Comparison of ENCODE assay signal across 8 mouse cellular contexts in genomic region chr19:3436840-3437239, GRCm38 (mm10). TPM values are rescaled to one million over a fixed set of nuclear protein-coding genes. Genes with fewer than 3 reads are reported as not detected.
A peak's percentile ranks its signal among the peaks of the same experiment; 100 is the strongest.
DNase-seq lines count a peak whose midpoint lies in the region; ATAC-seq lines count a peak whose summit lies in the region.

No protein-coding gene starts in this region.

- DNase-seq in embryo, embryonic 10 days (ENCODE audit: low spot score): peak; percentile 34
- no peak for DNase-seq in embryo, embryonic 9.5 days (ENCODE audit: extremely low spot score)
- peak; percentile 38 for DNase-seq in neural tube, embryonic 10.5 days (ENCODE audit: extremely low spot score, low spot score)
- peak; percentile 27 for DNase-seq in kidney, postnatal 14 days
- no peak for DNase-seq in frontal cortex, postnatal 25 days (ENCODE audit: low spot score in 2 of 2)
- DNase-seq in right cerebral cortex, postnatal 36 days (ENCODE audit: low spot score in 2 of 2): no peak

- H3K27ac ChIP-seq in neural tube, embryonic 15.5 days (replicated peaks): no peak overlapping the region

- WGBS in neural tube, embryonic 15.5 days: 56% methylated on average over 9 of the region's 9 CpGs

- peaks cover 13% of the 10 kb centered on the region for H3K4me1 ChIP-seq in neural tube, embryonic 15.5 days

- H3K27me3 ChIP-seq in neural tube, embryonic 15.5 days (replicated peaks): 0 out of 2 replicates have a peak, but pooled peaks cover 2% of the 10 kb centered on the region

- H3K9ac ChIP-seq in neural tube, embryonic 15.5 days (replicated peaks): no peak overlapping the region

- no peak overlapping the region for H3K4me2 ChIP-seq in neural tube, embryonic 15.5 days

- H3K4me3 ChIP-seq in neural tube, embryonic 15.5 days (replicated peaks): no peak overlapping the region

- ATAC-seq in neural tube, embryonic 15.5 days (ENCODE audit: low FRiP score): no peak
- ATAC-seq in neutrophil, adult 5-6 weeks (ENCODE audit: extremely low read depth, insufficient number of reproducible peaks, low FRiP score, poor library complexity, severe bottlenecking): peak; percentile 49; the same call in 1 of the 2 replicates

- no peaks in the 10 kb centered on the region for H3K36me3 ChIP-seq in neural tube, embryonic 15.5 days

- no peaks in the 10 kb centered on the region for H3K9me3 ChIP-seq in neural tube, embryonic 15.5 days (replicated peaks)

RNA-seq across cellular contexts. Expression of gene Gal, which starts 22.5 kb away (rescaled TPM):
- 39.2 and 47.3 TPM in 2 replicates for polyA plus RNA-seq in neural tube, embryonic 15.5 days (2015; fragmentation: Nextera tagmentation; extraction: Ambion mirVana)
- total RNA-seq in neutrophil, adult 5-6 weeks (2017): not detected in 2 replicates

RNA-seq across cellular contexts. Expression of gene Tesmin, which starts 48.2 kb away (rescaled TPM):
- 0.33 and 0.38 TPM in 2 replicates for polyA plus RNA-seq in neural tube, embryonic 15.5 days (2015; fragmentation: Nextera tagmentation; extraction: Ambion mirVana)
- 0.37 and 0.81 TPM in 2 replicates for total RNA-seq in neutrophil, adult 5-6 weeks (2017)

Comparison
In these comparisons a context has a peak if more than half of its experiments do, and no peak if none do; other contexts are left out.
1. DNase-seq: peak in embryo, embryonic 10 days (single experiment), neural tube, embryonic 10.5 days (single experiment) and kidney, postnatal 14 days (single experiment); none in embryo, embryonic 9.5 days (single experiment), frontal cortex, postnatal 25 days (0 of 2) and right cerebral cortex, postnatal 36 days (0 of 2).